Mouse (Mus musculus) forebrain, embryonic 11.5 days (tissue): ENCODE data around the gene Txndc5. TPM values are rescaled to one million over a fixed set of nuclear protein-coding genes. Genes with fewer than 3 reads are reported as not detected.

Source experiments
- ATAC-seq: fragments of 200-750 bp; cut with Nextera tagmentation; replicated peaks from 2 replicates; pipeline ENCODE4 v1.8.0; 2017; ENCODE audit warnings: moderate TSS enrichment; ENCODE audit not compliant: low FRiP score
- DNase-seq: peaks from one replicate; pipeline ENCODE4 v3.0.0-alpha.2; 2017; ENCODE audit warnings: low spot score
- H3K27ac ChIP-seq: fragments of 300-500 bp; sonication (generic); 2 replicates; pipeline ENCODE4 v1.5.1; 2014; ENCODE audit warnings: low read depth, low read length
- H3K27me3 ChIP-seq: fragments of 300-500 bp; sonication (generic); 2 replicates; pipeline ENCODE4 v1.6.1; 2014; ENCODE audit warnings: mild to moderate bottlenecking, low read length, mixed read lengths; ENCODE audit not compliant: control insufficient read depth, insufficient read depth
- H3K36me3 ChIP-seq: fragments of 300-500 bp; sonication (generic); 2 replicates; pipeline ENCODE4 v1.6.1; 2014; ENCODE audit warnings: mild to moderate bottlenecking, low read length, moderate library complexity, mixed read lengths; ENCODE audit not compliant: control insufficient read depth, insufficient read depth
- H3K4me1 ChIP-seq: fragments of 300-500 bp; sonication (generic); replicated peaks from 2 replicates; pipeline ENCODE4 v1.6.1; 2014; ENCODE audit warnings: low read length, mixed read lengths; ENCODE audit not compliant: control insufficient read depth, insufficient read depth
- H3K4me2 ChIP-seq: fragments of 300-500 bp; sonication (generic); 2 replicates; pipeline ENCODE4 v1.6.1; 2014; ENCODE audit warnings: low read depth, mild to moderate bottlenecking, low read length, moderate library complexity, mixed read lengths; ENCODE audit not compliant: severe bottlenecking
- H3K4me3 ChIP-seq: fragments of 300-500 bp; sonication (generic); 2 replicates; pipeline ENCODE4 v1.5.1; 2014; ENCODE audit warnings: low read depth, low read length
- H3K9ac ChIP-seq: fragments of 300-500 bp; sonication (generic); 2 replicates; pipeline ENCODE4 v1.6.1; 2014; ENCODE audit warnings: low read length
- H3K9me3 ChIP-seq: fragments of 300-500 bp; sonication (generic); 2 replicates; pipeline ENCODE4 v1.6.1; 2016; ENCODE audit warnings: low read length, mixed read lengths; ENCODE audit not compliant: control insufficient read depth
- WGBS: fragments of 180-500 bp; shearing (Covaris S2); extraction: QIAGEN DNeasy Blood & Tissue Kit; methylation state at CpG from one replicate; pipeline ENCODE4 v1.1.7; 2014; 5-methylcytosine and 5-hydroxymethylcytosine counted together
- polyA plus RNA-seq: library from polyadenylated mRNA; unstranded; fragments of >200 nt; fragmentation: Nextera tagmentation; extraction: Ambion mirVana; gene quantifications from 2 replicates; pipeline ENCODE4 v1.2.1, GENCODE M21; 2014

Gene Txndc5
- polyA plus RNA-seq, 1 experiment from 2014 or later = 122 TPM

DNA sequence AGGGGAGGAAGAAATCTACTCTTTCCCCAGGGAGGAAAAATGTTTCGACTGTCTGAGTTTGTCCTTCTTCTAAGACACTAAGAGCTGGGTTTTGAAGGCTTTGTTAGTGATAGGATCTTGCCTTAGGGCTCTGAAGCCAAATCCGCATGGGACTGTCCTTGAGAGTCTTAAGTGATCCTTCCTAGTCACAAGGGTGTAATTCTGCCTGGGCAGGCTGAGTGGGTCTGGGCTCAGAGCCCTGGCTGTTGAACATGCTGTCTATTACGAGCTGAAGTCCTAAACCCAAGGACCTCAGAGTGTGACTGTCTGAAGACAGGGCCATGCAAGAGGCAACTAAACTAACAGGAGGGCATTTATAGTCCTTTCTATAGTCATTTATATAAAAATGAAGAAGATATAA, 16.8 kb upstream of the Txndc5 start:
- ATAC-seq (no peak), DNase-seq (no peak)
- H3K27me3 ChIP-seq = no peaks in the 10 kb centered on the region
- no peak overlapping the region for H3K9ac ChIP-seq
- 82% methylated on average over 3 of the region's 3 CpGs for WGBS
- H3K4me2 ChIP-seq = no peak overlapping the region
- no peaks in the 10 kb centered on the region for H3K36me3 ChIP-seq
- no peaks in the 10 kb centered on the region for H3K4me1 ChIP-seq
- H3K4me3 ChIP-seq = no peak overlapping the region
- no peak overlapping the region for H3K27ac ChIP-seq
- H3K9me3 ChIP-seq = no peaks in the 10 kb centered on the region

DNA sequence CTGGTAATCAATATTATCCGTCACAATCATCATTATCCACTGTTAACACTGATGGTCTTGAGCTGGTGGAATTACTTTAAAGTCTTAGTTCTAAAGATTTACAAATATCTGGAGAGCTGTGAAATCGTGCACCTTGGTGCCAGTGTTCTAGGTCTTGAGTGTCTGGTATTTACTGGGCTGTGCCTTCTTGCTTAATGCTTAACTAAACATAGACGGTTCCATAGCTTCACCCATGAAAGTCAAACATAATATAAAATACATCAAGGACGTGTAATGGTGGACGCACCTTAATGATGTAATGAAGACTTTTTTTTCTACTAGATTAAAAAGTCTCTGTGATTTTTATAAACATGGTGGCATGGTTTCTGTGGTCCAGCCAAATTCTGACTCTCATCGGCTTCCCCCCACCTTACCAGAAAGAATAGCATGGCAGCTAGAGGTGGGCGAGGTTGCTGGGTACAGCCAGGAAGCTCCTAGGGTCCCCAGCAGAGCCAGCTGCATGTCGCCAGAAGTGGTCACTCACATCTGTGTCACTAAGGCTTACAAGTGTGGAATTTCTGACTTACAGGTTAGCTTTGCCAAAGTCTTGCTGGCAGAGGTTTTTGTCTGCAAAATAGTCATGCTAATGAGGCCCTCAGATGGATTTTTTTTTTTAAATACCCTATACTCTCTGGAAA, 16.3 kb upstream of the Txndc5 start:
- 87% methylated on average over 8 of the region's 8 CpGs for WGBS
- no peaks in the 10 kb centered on the region for H3K9me3 ChIP-seq
- H3K9ac ChIP-seq = no peak overlapping the region
- no peaks in the 10 kb centered on the region for H3K27me3 ChIP-seq
- H3K36me3 ChIP-seq = no peaks in the 10 kb centered on the region
- H3K4me2 ChIP-seq = no peak overlapping the region
- H3K27ac ChIP-seq = no peak overlapping the region
- ATAC-seq (no peak), DNase-seq (no peak)
- no peak overlapping the region for H3K4me3 ChIP-seq
- H3K4me1 ChIP-seq = no peaks in the 10 kb centered on the region

DNA sequence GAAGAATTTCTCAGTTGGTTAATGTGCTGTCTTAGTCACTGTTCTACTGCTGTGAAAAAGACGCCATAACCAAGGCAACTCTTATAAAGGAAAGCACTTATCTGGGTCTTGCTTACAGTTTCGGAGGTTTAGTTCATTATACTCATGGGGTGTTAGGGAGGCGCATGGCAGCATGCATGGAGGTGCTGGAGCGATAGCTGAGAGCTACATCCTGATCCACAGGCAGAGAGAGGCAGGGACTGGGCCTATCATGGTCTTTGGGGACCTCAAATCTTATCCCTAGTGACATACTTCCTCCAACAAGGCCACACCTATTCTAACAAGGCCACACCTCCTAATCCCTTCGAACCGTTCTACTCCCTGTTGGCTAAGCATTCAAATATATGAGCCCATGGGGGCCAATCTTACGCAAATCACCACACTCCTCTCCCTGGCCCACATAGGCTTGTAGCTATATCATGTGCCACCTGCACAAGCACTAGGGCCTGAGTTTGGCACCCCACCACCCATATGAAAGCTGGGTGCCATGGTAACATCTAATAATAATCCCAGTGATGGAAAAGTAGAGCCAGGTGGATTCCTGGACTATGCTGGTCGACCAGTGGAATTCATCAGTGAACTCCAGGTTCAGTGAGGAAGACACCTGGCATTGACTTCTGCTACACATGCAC, 15.0 kb upstream of the Txndc5 start:
- no peaks in the 10 kb centered on the region for H3K4me1 ChIP-seq
- no peak overlapping the region for H3K4me2 ChIP-seq
- DNase-seq = no peak
- H3K36me3 ChIP-seq = no peaks in the 10 kb centered on the region
- 74% methylated on average over 8 of the region's 8 CpGs for WGBS
- H3K27ac ChIP-seq = no peak overlapping the region
- H3K4me3 ChIP-seq = no peak overlapping the region
- H3K9me3 ChIP-seq = no peaks in the 10 kb centered on the region
- no peaks in the 10 kb centered on the region for H3K27me3 ChIP-seq
- no peak for ATAC-seq
- no peak overlapping the region for H3K9ac ChIP-seq

DNA sequence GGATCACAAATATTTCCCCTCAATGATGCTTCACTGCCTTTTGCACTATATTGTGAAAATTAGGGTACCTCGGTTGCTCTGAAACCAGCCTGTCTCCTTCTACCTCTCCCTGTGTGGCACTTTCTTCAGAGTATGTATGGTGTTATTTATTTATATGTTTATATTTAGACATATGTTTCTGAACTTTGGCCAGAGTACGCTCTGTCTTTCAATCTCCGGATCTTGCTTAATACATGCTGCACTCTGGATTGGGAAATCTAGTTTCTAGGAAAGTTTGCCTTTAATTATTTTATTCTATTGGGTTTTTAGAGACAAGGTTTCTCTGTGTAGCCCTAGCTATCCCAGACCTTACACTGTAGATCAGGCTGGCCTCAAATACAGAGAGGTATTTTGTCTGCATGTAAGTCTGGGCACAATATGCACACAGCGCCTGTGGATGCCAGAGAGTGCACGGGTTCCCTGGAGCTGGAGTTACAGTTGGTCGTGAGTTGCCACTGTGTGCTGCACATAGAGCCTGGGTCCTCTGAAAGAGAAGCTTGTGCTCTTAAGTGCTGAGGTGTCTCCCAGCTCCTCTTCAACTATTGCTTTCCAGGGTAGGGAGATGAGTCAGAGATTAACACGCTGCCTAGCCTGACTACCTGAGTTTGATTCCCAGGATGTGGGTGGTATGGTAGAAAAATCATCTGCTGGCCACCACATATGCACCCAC, 10.7 kb upstream of the Txndc5 start:
- Histone ChIP-seq H3K4me2 (no peak overlapping the region), H3K9me3 (no peaks in the 10 kb centered on the region), H3K36me3 (no peaks in the 10 kb centered on the region), H3K4me3 (no peak overlapping the region), H3K9ac (no peak overlapping the region), H3K27ac (no peak overlapping the region), H3K4me1 (no peaks in the 10 kb centered on the region), H3K27me3 (no peaks in the 10 kb centered on the region)
- DNase-seq (no peak), ATAC-seq (no peak)
- 88% methylated on average over 7 of the region's 7 CpGs for WGBS

DNA sequence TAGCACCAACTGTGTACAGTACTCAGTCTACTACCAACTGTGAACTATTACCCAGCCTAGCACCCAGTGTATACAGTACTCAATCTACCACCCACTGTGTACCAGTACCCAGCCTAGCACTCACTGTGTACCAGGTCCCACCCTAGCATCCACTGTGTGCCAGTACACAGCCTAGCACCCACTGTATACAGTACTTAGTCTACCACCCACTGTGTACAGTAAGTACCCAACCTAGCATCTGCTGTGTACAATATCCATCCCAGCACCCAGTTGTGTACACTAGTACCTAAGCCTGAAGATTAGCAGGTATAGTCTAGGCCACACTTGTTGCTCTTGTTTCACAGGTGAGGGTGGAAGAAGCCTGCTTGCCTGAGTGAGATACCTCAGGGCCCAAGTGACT, 8.9 kb upstream of the Txndc5 start:
- H3K36me3 ChIP-seq = no peaks in the 10 kb centered on the region
- H3K9ac ChIP-seq = no peak overlapping the region
- no peak overlapping the region for H3K4me3 ChIP-seq
- H3K4me2 ChIP-seq = no peak overlapping the region
- ATAC-seq = no peak
- no peak for DNase-seq
- H3K27ac ChIP-seq = no peak overlapping the region
- no peaks in the 10 kb centered on the region for H3K9me3 ChIP-seq
- no peaks in the 10 kb centered on the region for H3K27me3 ChIP-seq
- H3K4me1 ChIP-seq = no peaks in the 10 kb centered on the region

DNA sequence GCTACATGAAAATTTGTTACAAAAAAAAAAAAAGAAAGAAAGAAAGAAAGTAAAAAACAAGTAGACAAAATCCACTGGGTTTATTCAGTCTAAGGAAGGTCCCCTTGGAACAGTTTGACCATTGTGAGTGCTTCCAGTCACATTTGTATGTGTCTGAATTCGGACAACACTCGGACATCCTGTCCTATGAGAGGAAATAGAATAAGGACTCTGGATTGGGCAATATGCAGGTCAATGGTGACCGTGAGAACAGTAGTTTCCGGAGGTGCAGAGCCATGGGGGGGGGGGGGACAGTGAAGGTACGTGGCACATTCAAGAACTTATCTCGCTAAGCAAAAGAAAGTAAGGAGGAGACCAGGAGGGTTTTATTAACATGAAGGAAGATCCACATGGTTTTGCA, 6.1 kb upstream of the Txndc5 start:
- Histone ChIP-seq H3K9me3 (no peaks in the 10 kb centered on the region), H3K4me1 (no peaks in the 10 kb centered on the region), H3K27ac (no peak overlapping the region), H3K9ac (no peak overlapping the region), H3K36me3 (no peaks in the 10 kb centered on the region), H3K4me2 (no peak overlapping the region), H3K4me3 (no peak overlapping the region), H3K27me3 (no peaks in the 10 kb centered on the region)
- ATAC-seq (no peak), DNase-seq (no peak)
- WGBS = 90% methylated on average over 6 of the region's 6 CpGs

DNA sequence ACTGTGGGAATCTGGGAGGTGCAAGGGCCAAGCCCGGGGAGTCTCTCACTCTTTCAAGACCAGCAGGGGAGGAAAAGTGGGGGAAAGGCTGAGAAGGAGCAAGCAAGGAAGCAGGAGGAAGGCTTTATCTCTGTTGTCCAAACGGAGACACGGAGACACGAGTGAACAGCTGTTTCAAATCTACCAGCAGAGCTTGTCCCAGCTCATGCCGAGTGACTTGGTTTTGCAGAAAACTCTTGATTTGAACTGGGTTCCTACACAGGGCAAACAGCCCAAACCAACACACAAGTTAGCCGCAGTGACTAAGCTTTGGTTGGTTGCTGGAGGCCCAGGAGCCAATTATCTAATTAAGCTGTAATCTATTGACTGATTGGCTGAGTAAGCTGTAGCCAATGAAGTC, 5.4 kb upstream of the Txndc5 start:
- Histone ChIP-seq H3K4me2 (no peak overlapping the region), H3K4me3 (no peak overlapping the region), H3K27me3 (no peaks in the 10 kb centered on the region), H3K4me1 (no peaks in the 10 kb centered on the region), H3K9ac (no peak overlapping the region), H3K9me3 (no peaks in the 10 kb centered on the region), H3K27ac (no peak overlapping the region), H3K36me3 (no peaks in the 10 kb centered on the region)
- WGBS = 60% methylated on average over 6 of the region's 6 CpGs
- ATAC-seq (no peak), DNase-seq (no peak)

DNA sequence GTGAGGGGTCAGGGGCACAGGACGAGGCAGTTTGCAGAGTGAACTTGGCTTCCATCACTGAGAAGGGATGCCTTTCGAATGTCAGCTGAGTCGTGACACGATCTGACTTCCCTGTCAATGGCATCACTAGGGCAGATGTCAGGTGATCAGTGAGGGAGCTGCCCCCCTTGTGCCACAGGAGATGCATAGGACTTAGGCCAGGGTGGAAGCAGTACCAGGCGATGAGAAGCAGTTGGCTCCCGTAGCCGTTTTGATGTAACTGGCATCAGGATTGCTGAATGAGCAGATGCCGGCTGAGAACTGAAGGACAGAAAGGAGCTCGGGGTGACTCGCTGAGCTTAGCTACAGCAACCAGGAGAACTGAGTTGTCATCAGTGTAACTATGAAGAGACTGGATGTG, 4.8 kb upstream of the Txndc5 start:
- no peak overlapping the region for H3K4me3 ChIP-seq
- no peak overlapping the region for H3K27ac ChIP-seq
- H3K9ac ChIP-seq = no peak overlapping the region
- no peaks in the 10 kb centered on the region for H3K36me3 ChIP-seq
- H3K9me3 ChIP-seq = no peaks in the 10 kb centered on the region
- 86% methylated on average over 10 of the region's 10 CpGs for WGBS
- H3K4me1 ChIP-seq = no peaks in the 10 kb centered on the region; the same call in 1 of the 2 replicates
- no peaks in the 10 kb centered on the region for H3K27me3 ChIP-seq
- ATAC-seq = no peak
- DNase-seq = no peak
- H3K4me2 ChIP-seq = no peak overlapping the region
